Mouse (Mus musculus): ENCODE measurements around the gene Pcgf5. TPM values are rescaled to one million over a fixed set of nuclear protein-coding genes. Genes with fewer than 3 reads are reported as not detected.

Gene Pcgf5
- polyA plus RNA-seq, 1 experiment from 2014 or later, result 12.3 TPM

DNA sequence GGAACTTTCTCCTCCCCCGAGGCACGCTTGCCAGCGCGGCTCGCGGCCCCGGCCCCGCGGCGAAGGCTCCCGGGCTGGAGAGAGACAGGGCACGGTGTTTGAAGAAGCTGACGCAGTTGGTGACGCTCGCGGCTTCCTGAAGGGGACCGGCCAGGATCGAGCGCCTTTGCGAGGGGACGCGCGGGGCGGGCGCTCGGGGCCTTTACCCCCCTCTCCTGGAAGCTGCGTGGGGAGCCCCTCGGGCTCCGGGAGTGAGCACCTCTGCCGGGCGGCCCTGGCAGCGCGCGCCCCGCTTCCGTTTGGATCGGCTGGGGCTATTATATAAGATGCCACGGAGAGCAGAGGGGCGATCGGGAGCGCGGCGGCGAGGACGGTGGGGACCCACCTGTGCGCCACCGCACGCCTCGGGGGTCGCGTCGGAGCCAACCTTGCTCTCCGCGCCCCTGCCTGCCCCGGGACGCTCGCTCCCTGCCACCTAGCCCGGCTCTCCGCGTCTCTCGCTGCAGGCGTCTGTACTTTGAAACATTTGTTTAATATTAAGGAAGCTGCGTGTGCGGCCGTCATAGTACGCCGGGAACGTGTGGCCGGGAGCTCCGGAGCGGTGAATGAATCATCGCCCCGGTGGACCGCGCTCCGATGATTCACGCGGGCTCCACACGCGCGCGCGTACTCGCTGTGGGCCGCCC is 835 bp downstream of the Pcgf5 start:
- H3K27ac ChIP-seq (ENCODE audit: low read length), result no peak overlapping the region; the same call in none of the 2 replicates
- no peaks in the 10 kb centered on the region for H3K36me3 ChIP-seq (ENCODE audit: control insufficient read depth, insufficient read depth)
- H3K4me3 ChIP-seq (replicated peaks; ENCODE audit: low read length), result peak overlapping the region; percentile 82
- peak overlapping the region; percentile 93 for H3K4me2 ChIP-seq (ENCODE audit: low read length)
- no peaks in the 10 kb centered on the region for H3K9me3 ChIP-seq (ENCODE audit: control insufficient read depth, low read length)
- peak overlapping the region; percentile 70 for H3K9ac ChIP-seq (replicated peaks; ENCODE audit: low read depth, low read length)
- ATAC-seq, result peak; percentile 76
- H3K4me1 ChIP-seq (replicated peaks; ENCODE audit: control insufficient read depth, insufficient read depth, low read length), result peaks cover 12% of the 10 kb centered on the region
- WGBS, result under 1% methylated on average over 84 of the region's 85 CpGs
- H3K27me3 ChIP-seq (replicated peaks; ENCODE audit: control insufficient read depth, insufficient read depth, low read length), result peaks cover 3% of the 10 kb centered on the region

DNA sequence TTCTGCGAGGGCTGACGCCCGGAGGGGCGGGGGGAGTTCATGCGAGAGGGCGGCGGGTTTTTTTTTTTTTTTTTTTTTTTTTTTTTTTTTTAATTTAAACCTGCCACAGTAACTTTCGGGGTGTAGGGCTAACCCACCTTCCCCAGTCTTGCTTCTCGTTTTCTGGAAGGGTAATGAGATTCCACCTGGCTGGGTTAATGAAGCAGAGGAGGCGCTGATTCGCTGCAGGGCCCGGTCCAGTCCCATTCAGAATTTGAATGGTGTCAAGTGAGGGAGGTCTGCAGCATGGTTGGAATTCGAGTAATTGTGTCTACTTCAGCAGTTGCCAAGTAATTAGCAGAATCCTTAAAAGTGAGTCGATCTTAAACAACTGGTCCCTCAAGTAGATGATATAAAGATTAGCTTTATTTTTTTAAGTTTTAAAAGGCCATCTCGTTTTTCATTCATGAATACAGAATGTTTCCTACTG is 1.4 kb downstream of the Pcgf5 start:
- Histone ChIP-seq H3K36me3 (ENCODE audit: control insufficient read depth, insufficient read depth) (no peaks in the 10 kb centered on the region), H3K4me1 (replicated peaks; ENCODE audit: control insufficient read depth, insufficient read depth, low read length) (peaks cover 12% of the 10 kb centered on the region), H3K4me2 (ENCODE audit: low read length) (peak overlapping the region; percentile 93), H3K4me3 (replicated peaks; ENCODE audit: low read length) (peak overlapping the region; percentile 82), H3K9ac (replicated peaks; ENCODE audit: low read depth, low read length) (peak overlapping the region; percentile 70), H3K9me3 (ENCODE audit: control insufficient read depth, low read length) (no peaks in the 10 kb centered on the region), H3K27me3 (replicated peaks; ENCODE audit: control insufficient read depth, insufficient read depth, low read length) (peaks cover 3% of the 10 kb centered on the region), H3K27ac (ENCODE audit: low read length) (no peak overlapping the region; the same call in 1 of the 2 replicates)
- WGBS, result under 1% methylated on average over 13 of the region's 15 CpGs
- peak; percentile 7; the same call in 1 of the 2 replicates for ATAC-seq

GRCm38 (mm10) chr19:36350181-36350580 is 2.1 kb downstream of the Pcgf5 start:
- no peak overlapping the region for H3K9ac ChIP-seq (replicated peaks; ENCODE audit: low read depth, low read length)
- H3K9me3 ChIP-seq (ENCODE audit: control insufficient read depth, low read length), result no peaks in the 10 kb centered on the region
- WGBS, result 37% methylated on average over 11 of the region's 11 CpGs
- H3K36me3 ChIP-seq (ENCODE audit: control insufficient read depth, insufficient read depth), result no peaks in the 10 kb centered on the region
- H3K4me1 ChIP-seq (replicated peaks; ENCODE audit: control insufficient read depth, insufficient read depth, low read length), result peaks cover 12% of the 10 kb centered on the region
- no peak overlapping the region for H3K27ac ChIP-seq (ENCODE audit: low read length)
- no peak overlapping the region for H3K4me2 ChIP-seq (ENCODE audit: low read length)
- H3K27me3 ChIP-seq (replicated peaks; ENCODE audit: control insufficient read depth, insufficient read depth, low read length), result peaks cover 3% of the 10 kb centered on the region
- no peak for ATAC-seq
- no peak overlapping the region for H3K4me3 ChIP-seq (replicated peaks; ENCODE audit: low read length)

- H3K27ac ChIP-seq (ENCODE audit: low read length), result no peak overlapping the region
- H3K4me3 ChIP-seq (replicated peaks; ENCODE audit: low read length), result no peak overlapping the region
- peaks cover 3% of the 10 kb centered on the region for H3K27me3 ChIP-seq (replicated peaks; ENCODE audit: control insufficient read depth, insufficient read depth, low read length)
- H3K9ac ChIP-seq (replicated peaks; ENCODE audit: low read depth, low read length), result no peak overlapping the region
- WGBS, result 94% methylated on average over 9 of the region's 9 CpGs
- H3K36me3 ChIP-seq (ENCODE audit: control insufficient read depth, insufficient read depth), result no peaks in the 10 kb centered on the region
- peaks cover 12% of the 10 kb centered on the region for H3K4me1 ChIP-seq (replicated peaks; ENCODE audit: control insufficient read depth, insufficient read depth, low read length)
- no peak overlapping the region for H3K4me2 ChIP-seq (ENCODE audit: low read length)
- no peak for ATAC-seq
- H3K9me3 ChIP-seq (ENCODE audit: control insufficient read depth, low read length), result no peaks in the 10 kb centered on the region
These were observed 2.8 kb downstream of the Pcgf5 start for GRCm38 (mm10) chr19:36350870-36351269.

- H3K4me2 ChIP-seq (ENCODE audit: low read length), result no peak overlapping the region
- no peak overlapping the region for H3K27ac ChIP-seq (ENCODE audit: low read length)
- no peaks in the 10 kb centered on the region for H3K9me3 ChIP-seq (ENCODE audit: control insufficient read depth, low read length)
- no peaks in the 10 kb centered on the region for H3K27me3 ChIP-seq (replicated peaks; ENCODE audit: control insufficient read depth, insufficient read depth, low read length)
- no peak overlapping the region for H3K9ac ChIP-seq (replicated peaks; ENCODE audit: low read depth, low read length)
- no peak for ATAC-seq
- no peak overlapping the region for H3K4me3 ChIP-seq (replicated peaks; ENCODE audit: low read length)
- no peaks in the 10 kb centered on the region for H3K36me3 ChIP-seq (ENCODE audit: control insufficient read depth, insufficient read depth)
- 0 out of 2 replicates have a peak, but pooled peaks cover 3% of the 10 kb centered on the region for H3K4me1 ChIP-seq (replicated peaks; ENCODE audit: control insufficient read depth, insufficient read depth, low read length)
- WGBS, result 92% methylated on average over 5 of the region's 5 CpGs
These were observed 14.4 kb downstream of the Pcgf5 start for GRCm38 (mm10) chr19:36362541-36362940.

DNA sequence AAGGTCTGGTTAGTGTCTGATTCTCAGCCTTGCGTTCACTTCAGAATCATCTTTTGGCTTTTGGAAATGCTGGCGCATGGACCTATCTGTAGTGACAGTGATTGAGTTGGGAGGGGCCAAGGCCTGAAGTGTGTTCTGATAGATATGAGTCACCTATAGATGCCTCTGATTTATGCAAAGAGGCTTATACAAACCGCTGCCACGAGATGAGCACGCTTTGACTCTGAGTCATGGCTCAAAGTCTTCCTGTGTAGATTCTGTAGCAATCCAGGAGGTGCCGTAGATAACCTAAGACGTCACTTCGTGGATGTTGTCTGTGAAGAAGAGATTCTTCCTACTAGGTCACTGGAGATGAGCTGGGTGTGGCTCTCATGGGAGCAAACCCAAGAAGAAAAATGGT is 16.6 kb downstream of the Pcgf5 start:
- Histone ChIP-seq H3K36me3 (ENCODE audit: control insufficient read depth, insufficient read depth) (no peaks in the 10 kb centered on the region), H3K27me3 (replicated peaks; ENCODE audit: control insufficient read depth, insufficient read depth, low read length) (no peaks in the 10 kb centered on the region), H3K9ac (replicated peaks; ENCODE audit: low read depth, low read length) (no peak overlapping the region), H3K4me1 (replicated peaks; ENCODE audit: control insufficient read depth, insufficient read depth, low read length) (no peaks in the 10 kb centered on the region), H3K4me2 (ENCODE audit: low read length) (no peak overlapping the region), H3K9me3 (ENCODE audit: control insufficient read depth, low read length) (no peaks in the 10 kb centered on the region), H3K27ac (ENCODE audit: low read length) (no peak overlapping the region), H3K4me3 (replicated peaks; ENCODE audit: low read length) (no peak overlapping the region)
- WGBS, result 93% methylated on average over 8 of the region's 8 CpGs
- ATAC-seq, result no peak

DNA sequence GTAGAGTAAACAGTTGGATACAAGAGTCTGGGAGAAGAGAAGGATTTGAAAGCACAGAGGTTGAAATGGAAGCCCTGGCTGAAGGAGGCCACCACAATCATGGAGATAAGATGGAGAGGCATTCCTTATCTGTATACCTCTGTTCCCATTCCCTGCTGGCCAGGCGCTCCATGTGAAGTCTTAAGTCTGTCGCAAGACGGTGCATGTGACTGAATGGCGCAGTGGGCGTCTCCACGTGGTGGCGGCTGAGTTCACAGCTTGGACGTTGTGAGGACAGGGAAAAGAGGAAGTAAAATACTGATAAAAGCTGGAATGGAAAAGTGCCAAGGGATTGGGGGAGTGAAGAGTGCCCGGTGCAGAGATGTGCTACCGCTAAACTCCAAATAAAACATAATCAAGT is 23.4 kb downstream of the Pcgf5 start:
- WGBS, result 90% methylated on average over 10 of the region's 10 CpGs
- Histone ChIP-seq H3K27me3 (replicated peaks; ENCODE audit: control insufficient read depth, insufficient read depth, low read length) (no peaks in the 10 kb centered on the region), H3K4me2 (ENCODE audit: low read length) (no peak overlapping the region), H3K36me3 (ENCODE audit: control insufficient read depth, insufficient read depth) (no peaks in the 10 kb centered on the region), H3K4me3 (replicated peaks; ENCODE audit: low read length) (no peak overlapping the region), H3K4me1 (replicated peaks; ENCODE audit: control insufficient read depth, insufficient read depth, low read length) (no peaks in the 10 kb centered on the region), H3K27ac (ENCODE audit: low read length) (no peak overlapping the region), H3K9ac (replicated peaks; ENCODE audit: low read depth, low read length) (no peak overlapping the region), H3K9me3 (ENCODE audit: control insufficient read depth, low read length) (no peaks in the 10 kb centered on the region)
- no peak for ATAC-seq

GRCm38 (mm10) chr19:36373056-36373621 is 25.0 kb downstream of the Pcgf5 start:
- Histone ChIP-seq H3K27ac (ENCODE audit: low read length) (no peak overlapping the region), H3K4me3 (replicated peaks; ENCODE audit: low read length) (no peak overlapping the region), H3K36me3 (ENCODE audit: control insufficient read depth, insufficient read depth) (no peaks in the 10 kb centered on the region), H3K9ac (replicated peaks; ENCODE audit: low read depth, low read length) (no peak overlapping the region), H3K4me2 (ENCODE audit: low read length) (no peak overlapping the region), H3K4me1 (replicated peaks; ENCODE audit: control insufficient read depth, insufficient read depth, low read length) (no peaks in the 10 kb centered on the region), H3K27me3 (replicated peaks; ENCODE audit: control insufficient read depth, insufficient read depth, low read length) (no peaks in the 10 kb centered on the region), H3K9me3 (ENCODE audit: control insufficient read depth, low read length) (no peaks in the 10 kb centered on the region)
- no peak for ATAC-seq
- WGBS, result 62% methylated on average over 6 of the region's 6 CpGs

DNA sequence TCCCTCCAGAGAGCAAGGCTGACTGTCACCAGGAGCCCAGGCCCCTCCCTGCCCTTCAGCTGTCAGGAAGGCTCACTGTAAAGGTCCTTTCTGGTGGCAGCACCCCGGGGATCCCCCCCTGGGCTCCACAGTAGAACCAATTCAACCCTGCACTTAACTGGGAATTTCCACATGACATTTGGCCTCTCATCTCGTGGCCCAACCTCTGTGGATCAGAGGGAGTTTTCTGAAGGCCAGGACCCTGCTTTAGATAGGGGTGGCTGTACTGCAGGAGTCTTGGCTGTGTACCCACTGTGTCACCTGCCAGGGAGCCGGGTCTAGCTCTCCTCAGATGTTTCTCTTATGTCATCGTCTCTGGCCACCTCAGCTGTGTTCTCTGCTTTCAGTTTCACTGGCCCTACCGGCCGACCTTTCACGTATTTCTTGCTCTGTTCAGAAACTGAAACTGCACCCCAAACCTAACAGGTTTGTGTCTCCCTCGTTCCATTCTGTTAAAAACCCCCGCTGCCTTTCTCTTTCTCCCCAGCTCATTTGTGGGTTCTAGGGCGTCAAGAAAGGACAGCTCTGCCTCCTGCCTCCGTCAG is 27.2 kb downstream of the Pcgf5 start:
- no peak for ATAC-seq
- 81% methylated on average over 11 of the region's 11 CpGs for WGBS
- no peaks in the 10 kb centered on the region for H3K36me3 ChIP-seq (ENCODE audit: control insufficient read depth, insufficient read depth)
- no peaks in the 10 kb centered on the region for H3K9me3 ChIP-seq (ENCODE audit: control insufficient read depth, low read length)
- no peak overlapping the region for H3K9ac ChIP-seq (replicated peaks; ENCODE audit: low read depth, low read length)
- no peak overlapping the region for H3K4me2 ChIP-seq (ENCODE audit: low read length)
- H3K27ac ChIP-seq (ENCODE audit: low read length), result no peak overlapping the region
- no peaks in the 10 kb centered on the region for H3K4me1 ChIP-seq (replicated peaks; ENCODE audit: control insufficient read depth, insufficient read depth, low read length)
- no peaks in the 10 kb centered on the region for H3K27me3 ChIP-seq (replicated peaks; ENCODE audit: control insufficient read depth, insufficient read depth, low read length)
- no peak overlapping the region for H3K4me3 ChIP-seq (replicated peaks; ENCODE audit: low read length)
